In the genomic region with DNA sequence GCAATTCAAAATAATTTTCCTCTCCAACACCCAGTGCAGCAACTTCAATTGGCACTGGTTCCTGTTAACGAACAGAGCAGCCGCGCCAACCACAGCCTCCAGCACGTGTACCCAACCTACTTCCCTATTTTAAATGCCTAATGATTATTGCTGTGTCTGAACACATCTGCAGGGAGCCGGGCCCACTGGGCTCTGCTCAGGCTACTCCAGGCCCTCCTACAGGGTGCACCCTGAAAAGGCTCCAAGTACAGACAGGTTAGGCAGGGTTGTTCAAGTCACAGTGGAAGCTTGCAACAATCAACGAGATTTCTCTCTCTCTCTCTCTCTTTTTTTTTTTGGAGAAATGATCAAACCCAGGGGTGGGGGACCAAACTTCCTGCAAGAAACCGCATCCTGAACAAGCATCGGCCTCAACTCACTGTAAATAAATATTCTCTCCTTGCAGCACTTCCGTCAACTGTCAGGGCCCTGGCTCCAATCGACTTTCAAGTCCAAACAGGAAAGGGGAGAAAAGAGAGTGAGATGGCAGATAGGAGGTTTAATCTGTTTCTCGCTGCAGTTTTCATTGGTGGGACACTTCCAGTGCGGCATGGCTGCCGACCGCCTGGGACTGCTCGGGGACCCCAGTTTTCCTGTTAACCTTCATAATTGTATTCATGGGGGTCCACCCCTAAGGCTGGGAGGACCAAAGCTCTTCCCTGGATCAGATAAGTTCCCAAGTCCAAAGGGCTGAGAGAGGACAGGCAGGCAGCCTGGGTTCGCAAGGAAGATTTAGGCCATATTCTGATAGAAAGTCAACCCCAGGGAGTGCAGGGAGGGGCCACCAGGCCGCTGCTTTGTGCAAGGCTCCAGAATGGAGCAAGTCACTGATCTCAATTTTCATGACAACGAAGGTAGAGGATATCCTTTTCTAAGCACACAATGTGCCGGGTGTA, we compare ENCODE assay signal across 9 mouse cellular contexts.
A peak's percentile ranks its signal among the peaks of the same experiment; 100 is the strongest.
DNase-seq lines count a peak whose midpoint lies in the region; ATAC-seq and TF ChIP-seq lines count a peak whose summit lies in the region.
"Had no signal": no experiment of that assay in that cellular context is flagged by ENCODE, and none has a peak within 500 bp of the region (broad histone marks: within the 10 kb centered on the region; RNA-seq: fewer than 3 reads in every experiment).

No protein-coding gene starts in this region.

- H3K9ac ChIP-seq in forebrain, postnatal 0 days: no peak overlapping the region
- no peak overlapping the region for H3K9ac ChIP-seq in forebrain, embryonic 11.5 days (ENCODE audit: low read length)
- H3K9ac ChIP-seq in MEL (ENCODE audit: control insufficient read depth, low read depth, low read length, poor library complexity, severe bottlenecking): peak overlapping the region; percentile 56
- peak overlapping the region; percentile 8; the same call in 1 of the 2 replicates for H3K9ac ChIP-seq in heart, embryonic 14.5 days (ENCODE audit: low read length)
- H3K9ac ChIP-seq in stomach, embryonic 14.5 days (replicated peaks; ENCODE audit: low read depth, low read length): no peak overlapping the region

- H3K9me3 ChIP-seq in forebrain, postnatal 0 days (ENCODE audit: low read length): no peaks in the 10 kb centered on the region
- H3K9me3 ChIP-seq in forebrain, embryonic 11.5 days (ENCODE audit: control insufficient read depth, low read length): no peaks in the 10 kb centered on the region
- H3K9me3 ChIP-seq in MEL (replicated peaks; ENCODE audit: insufficient read depth, low read length): no peaks in the 10 kb centered on the region
- H3K9me3 ChIP-seq in heart, embryonic 14.5 days (ENCODE audit: control insufficient read depth, low read length): no peaks in the 10 kb centered on the region
- no peaks in the 10 kb centered on the region for H3K9me3 ChIP-seq in stomach, embryonic 14.5 days (ENCODE audit: control insufficient read depth, low read depth, low read length)

- TF ChIP-seq EP300 in MEL (IDR thresholded peaks at IDR 0.05; ENCODE audit: low read depth in 1 of 2, low read length in 2 of 2): peak; percentile 23 to 39; a peak in 2 of 4 replicates

- no peak for TF ChIP-seq CTCF in forebrain, postnatal 0 days (IDR thresholded peaks at IDR 0.05; ENCODE audit: low read depth)
- TF ChIP-seq CTCF in MEL (IDR thresholded peaks at IDR 0.05 in 2 of 3, conservative IDR thresholded peaks at IDR 0.05 in 1 of 3; ENCODE audit: control insufficient read depth in 1 of 3, insufficient read depth in 1 of 3, low read depth in 2 of 3, low read length in 3 of 3, poor library complexity in 1 of 3, severe bottlenecking in 1 of 3): no peak
- no peak for TF ChIP-seq CTCF in lung, adult 2 months (IDR thresholded peaks at IDR 0.05; ENCODE audit: insufficient read depth, low read length)

- no peaks in the 10 kb centered on the region for H3K36me3 ChIP-seq in forebrain, postnatal 0 days (ENCODE audit: insufficient read depth)
- no peaks in the 10 kb centered on the region for H3K36me3 ChIP-seq in forebrain, embryonic 11.5 days (ENCODE audit: control insufficient read depth, insufficient read depth, low read length)
- peaks cover 0 to 20% of the 10 kb centered on the region in 2 experiments; a peak in 2 of 4 replicates for H3K36me3 ChIP-seq in MEL (ENCODE audit: control insufficient read depth in 1 of 2, insufficient read depth in 2 of 2, low read length in 2 of 2)
- H3K36me3 ChIP-seq in heart, embryonic 14.5 days (ENCODE audit: control insufficient read depth, insufficient read depth, low read length): no peaks in the 10 kb centered on the region
- H3K36me3 ChIP-seq in stomach, embryonic 14.5 days (ENCODE audit: control insufficient read depth, insufficient read depth, low read length): no peaks in the 10 kb centered on the region

- DNase-seq in forebrain, postnatal 0 days: no peak
- DNase-seq in forebrain, embryonic 11.5 days (ENCODE audit: low spot score): no peak
- DNase-seq in MEL (ENCODE audit: low read depth, low spot score): peak; percentile 90
- peak; percentile 46 for DNase-seq in lung, adult 2 months
- no peak for DNase-seq in layer of hippocampus, postnatal 14 days (ENCODE audit: low spot score in 2 of 2)
- DNase-seq in yolk sac, embryonic 10.5 days (ENCODE audit: low spot score): no peak

- H3K4me3 ChIP-seq in forebrain, postnatal 0 days (ENCODE audit: low read depth, low read length): no peak overlapping the region
- H3K4me3 ChIP-seq in forebrain, embryonic 11.5 days (ENCODE audit: low read depth, low read length): no peak overlapping the region
- peak overlapping the region in 1 of 2 experiments; percentile 9; a peak in 1 of 4 replicates for H3K4me3 ChIP-seq in MEL (ENCODE audit: control insufficient read depth in 1 of 2, insufficient read depth in 1 of 2, low read depth in 2 of 2, low read length in 2 of 2)
- no peak overlapping the region for H3K4me3 ChIP-seq in heart, embryonic 14.5 days (ENCODE audit: control insufficient read depth in 1 of 2, insufficient read depth in 1 of 2, low read depth in 1 of 2, low read length in 2 of 2)
- no peak overlapping the region for H3K4me3 ChIP-seq in lung, adult 2 months (replicated peaks; ENCODE audit: extremely low read depth, low read depth, low read length)
- H3K4me3 ChIP-seq in stomach, embryonic 14.5 days (ENCODE audit: low read depth, low read length): no peak overlapping the region

- no peak overlapping the region for H3K4me2 ChIP-seq in forebrain, postnatal 0 days (ENCODE audit: low read depth)
- no peak overlapping the region for H3K4me2 ChIP-seq in forebrain, embryonic 11.5 days (ENCODE audit: low read depth, low read length, severe bottlenecking)
- no peak overlapping the region for H3K4me2 ChIP-seq in heart, embryonic 14.5 days (ENCODE audit: low read length)
- H3K4me2 ChIP-seq in stomach, embryonic 14.5 days (replicated peaks; ENCODE audit: low read depth, low read length): no peak overlapping the region

- no peak; a peak in 1 of 4 replicates for TF ChIP-seq POLR2A in MEL (IDR thresholded peaks at IDR 0.05; ENCODE audit: control insufficient read depth in 1 of 2, insufficient read depth in 1 of 2, low read depth in 1 of 2, low read length in 2 of 2, poor library complexity in 1 of 2)
- TF ChIP-seq POLR2A in lung, adult 2 months (IDR thresholded peaks at IDR 0.05; ENCODE audit: borderline replicate concordance, extremely low read depth, low read depth, low read length): no peak

- TF ChIP-seq RAD21 in MEL (IDR thresholded peaks at IDR 0.05; ENCODE audit: low read depth, low read length): no peak

- 0 out of 2 replicates have a peak, but pooled peaks cover 3% of the 10 kb centered on the region for H3K4me1 ChIP-seq in forebrain, postnatal 0 days (ENCODE audit: insufficient read depth)
- no peaks in the 10 kb centered on the region for H3K4me1 ChIP-seq in forebrain, embryonic 11.5 days (replicated peaks; ENCODE audit: control insufficient read depth, insufficient read depth, low read length)
- peaks cover 16 to 25% of the 10 kb centered on the region in 2 experiments; a peak in 3 of 4 replicates for H3K4me1 ChIP-seq in MEL (ENCODE audit: control insufficient read depth in 1 of 2, insufficient read depth in 2 of 2, low read length in 2 of 2)
- H3K4me1 ChIP-seq in heart, embryonic 14.5 days (ENCODE audit: control insufficient read depth in 2 of 2, insufficient read depth in 2 of 2, low read length in 2 of 2): peaks cover 12 to 16% of the 10 kb centered on the region in 2 experiments; a peak in 2 of 4 replicates
- peaks cover 12% of the 10 kb centered on the region for H3K4me1 ChIP-seq in lung, adult 2 months (ENCODE audit: control insufficient read depth, insufficient read depth, low read length)
- no peaks in the 10 kb centered on the region for H3K4me1 ChIP-seq in stomach, embryonic 14.5 days (ENCODE audit: control insufficient read depth, insufficient read depth, low read length)

- H3K27ac ChIP-seq in forebrain, postnatal 0 days (ENCODE audit: low read depth, low read length): 0 out of 2 replicates have a peak overlapping the region, but pooled peaks have one; percentile 45
- H3K27ac ChIP-seq in forebrain, embryonic 11.5 days (ENCODE audit: low read depth, low read length): no peak overlapping the region
- peak overlapping the region; percentile 84 for H3K27ac ChIP-seq in MEL (ENCODE audit: control insufficient read depth, low read depth, low read length)
- H3K27ac ChIP-seq in heart, embryonic 14.5 days (replicated peaks in 1 of 2; ENCODE audit: control insufficient read depth in 1 of 2, insufficient read depth in 1 of 2, low read depth in 2 of 2, low read length in 2 of 2): peak overlapping the region; percentile 63 to 75
- peak overlapping the region; percentile 66; the same call in 1 of the 2 replicates for H3K27ac ChIP-seq in stomach, embryonic 14.5 days (ENCODE audit: low read length)

- 64% methylated on average over 19 of the region's 19 CpGs for WGBS in forebrain, postnatal 0 days
- 82% methylated on average over 19 of the region's 19 CpGs for WGBS in forebrain, embryonic 11.5 days
- 67% methylated on average over 19 of the region's 19 CpGs for WGBS in heart, embryonic 14.5 days
- WGBS in lung, adult 2 months: 34% methylated on average over 19 of the region's 19 CpGs
- 62% methylated on average over 19 of the region's 19 CpGs for WGBS in stomach, embryonic 14.5 days

- H3K79me2 ChIP-seq in MEL (ENCODE audit: control insufficient read depth, insufficient read depth, low read length, poor library complexity): no peaks in the 10 kb centered on the region; the same call in 1 of the 2 replicates

- ATAC-seq in forebrain, postnatal 0 days: no peak
- no peak for ATAC-seq in forebrain, embryonic 11.5 days (replicated peaks; ENCODE audit: low FRiP score)
- ATAC-seq in heart, embryonic 14.5 days (ENCODE audit: insufficient number of reproducible peaks, insufficient read depth, low FRiP score, low read depth): 0 out of 2 replicates have a peak, but pooled peaks have one; percentile 19
- no peak for ATAC-seq in stomach, embryonic 14.5 days (ENCODE audit: insufficient number of reproducible peaks, insufficient read depth, low FRiP score, low read depth)
- ATAC-seq: Patski had no signal

- H3K27me3 ChIP-seq in forebrain, postnatal 0 days (ENCODE audit: insufficient read depth, low read length): no peaks in the 10 kb centered on the region
- H3K27me3 ChIP-seq in forebrain, embryonic 11.5 days (ENCODE audit: control insufficient read depth, insufficient read depth, low read length): no peaks in the 10 kb centered on the region
- H3K27me3 ChIP-seq in MEL (ENCODE audit: control insufficient read depth in 1 of 2, insufficient read depth in 2 of 2, low read length in 2 of 2): no peaks in the 10 kb centered on the region
- no peaks in the 10 kb centered on the region for H3K27me3 ChIP-seq in heart, embryonic 14.5 days (ENCODE audit: control insufficient read depth, insufficient read depth, low read length)
- H3K27me3 ChIP-seq in stomach, embryonic 14.5 days (ENCODE audit: control insufficient read depth, insufficient read depth, low read length): no peaks in the 10 kb centered on the region
- H3K27me3 ChIP-seq: Patski had no signal

TF ChIP-seq in MEL, 35 proteins besides CTCF, POLR2A, EP300 and RAD21 (continues in another document):
- TF ChIP-seq ZC3H11A (IDR thresholded peaks at IDR 0.05; ENCODE audit: low read depth, low read length): no peak
- no peak for TF ChIP-seq CHD2 (IDR thresholded peaks at IDR 0.05; ENCODE audit: low read length)
- TF ChIP-seq E2F4 (IDR thresholded peaks at IDR 0.05; ENCODE audit: borderline replicate concordance, low read depth, low read length): no peak
- TF ChIP-seq MEF2A (IDR thresholded peaks at IDR 0.05; ENCODE audit: extremely low read depth, insufficient replicate concordance, low read depth, low read length, poor library complexity, severe bottlenecking): no peak

Comparison
In these comparisons a context has a peak if more than half of its experiments do, and no peak if none do; other contexts are left out.
1. DNase-seq: peak in MEL (single experiment) and lung, adult 2 months (single experiment); none in forebrain, postnatal 0 days (single experiment), forebrain, embryonic 11.5 days (single experiment), layer of hippocampus, postnatal 14 days (0 of 2) and yolk sac, embryonic 10.5 days (single experiment).
2. H3K9ac ChIP-seq: peak in MEL (single experiment) and heart, embryonic 14.5 days (single experiment); none in forebrain, postnatal 0 days (single experiment), forebrain, embryonic 11.5 days (single experiment) and stomach, embryonic 14.5 days (single experiment).